Mouse (Mus musculus): ENCODE data around the gene Sephs1. TPM values are rescaled to one million over a fixed set of nuclear protein-coding genes. Genes with fewer than 3 reads are reported as not detected.
A peak's percentile ranks its signal among the peaks of the same experiment; 100 is the strongest.

Sephs1 gene
- 10 to 100 TPM; 78.2 to 79.3 TPM for total RNA-seq (2021)
- long read RNA-seq, experiment 1, full-length matches to known transcripts, result 46 of 62 reads
- long read RNA-seq, experiment 1, partial matches to known transcripts, result 8 of 62 reads
- long read RNA-seq, experiment 1, other reads (novel, unspliced or antisense), result 8 of 62 reads
- long read RNA-seq, experiment 2, full-length matches to known transcripts, result 105 of 135 reads
- long read RNA-seq, experiment 2, partial matches to known transcripts, result 13 of 135 reads
- long read RNA-seq, experiment 2, other reads (novel, unspliced or antisense), result 17 of 135 reads

DNA sequence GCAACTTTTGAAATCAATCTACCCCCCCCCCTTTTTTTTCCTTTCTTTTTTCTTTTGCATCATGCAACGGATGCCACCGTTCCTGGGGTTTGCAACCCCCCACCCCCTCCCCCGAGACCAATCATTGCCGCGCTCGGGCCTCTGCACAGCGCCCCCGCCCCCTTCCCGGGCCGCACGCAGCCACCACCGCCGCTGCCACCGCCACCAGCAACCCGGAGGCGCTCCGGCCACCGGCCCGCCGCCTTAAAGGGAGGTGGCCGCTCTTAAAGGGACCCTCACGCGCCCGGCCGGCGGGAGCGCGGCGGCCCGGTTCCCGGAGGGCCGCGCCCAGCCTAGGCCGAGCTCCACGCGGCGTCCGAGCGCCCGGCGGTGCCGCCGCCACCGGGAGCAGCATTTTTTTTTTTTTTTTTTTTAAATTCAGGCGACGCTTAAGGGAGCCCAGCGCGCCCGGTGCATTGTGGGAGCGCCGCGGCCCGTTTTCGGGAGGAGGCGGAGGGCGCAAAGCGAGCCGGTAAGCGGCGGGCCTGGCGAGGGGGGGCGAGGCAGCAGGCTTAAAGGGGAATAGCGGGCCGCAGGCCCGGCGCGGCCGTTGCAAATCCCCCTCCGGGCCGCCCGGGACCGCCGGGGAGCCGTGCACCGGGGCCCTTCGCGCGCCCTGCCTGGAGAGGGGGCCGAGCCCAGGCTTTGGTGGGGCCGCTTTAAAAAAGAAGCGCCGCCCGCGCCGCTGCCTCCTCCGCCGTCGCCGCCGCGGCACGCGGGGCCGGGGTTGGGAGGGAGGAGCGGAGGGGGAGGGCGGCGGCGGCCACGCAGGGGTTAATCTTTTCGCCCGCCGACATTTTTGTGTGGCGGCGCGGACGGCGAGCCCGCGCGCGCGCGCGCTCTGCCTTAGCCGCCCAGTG is at the start of gene Sephs1:
Gene Sephs1 (plus strand): TSS at position 215 of the 899 bp plus-strand sequence.
- peak; percentile 62 to 67 for DNase-seq (ENCODE audit: low spot score in 2 of 2)

DNA sequence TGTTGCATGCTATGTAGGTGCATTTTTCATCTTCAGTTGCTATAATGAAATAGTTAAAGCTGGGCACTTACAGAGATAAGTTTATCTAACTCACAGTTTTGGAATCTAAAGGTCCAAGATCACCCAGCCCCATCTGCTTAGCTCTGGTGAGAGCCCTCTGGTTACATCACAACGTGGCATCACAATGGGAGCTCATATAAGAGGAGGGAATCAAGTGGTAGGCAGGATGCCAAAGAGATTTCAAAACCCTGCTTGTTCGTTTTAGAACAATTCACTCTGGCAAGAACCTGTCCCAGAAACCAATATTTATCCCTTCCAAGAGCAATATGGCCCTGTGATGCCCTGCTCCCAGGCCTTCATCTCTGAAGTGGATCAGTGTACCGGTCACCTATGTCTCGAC is 49.2 kb upstream of the Sephs1 start:
- no peak for DNase-seq (ENCODE audit: low spot score in 2 of 2)

DNA sequence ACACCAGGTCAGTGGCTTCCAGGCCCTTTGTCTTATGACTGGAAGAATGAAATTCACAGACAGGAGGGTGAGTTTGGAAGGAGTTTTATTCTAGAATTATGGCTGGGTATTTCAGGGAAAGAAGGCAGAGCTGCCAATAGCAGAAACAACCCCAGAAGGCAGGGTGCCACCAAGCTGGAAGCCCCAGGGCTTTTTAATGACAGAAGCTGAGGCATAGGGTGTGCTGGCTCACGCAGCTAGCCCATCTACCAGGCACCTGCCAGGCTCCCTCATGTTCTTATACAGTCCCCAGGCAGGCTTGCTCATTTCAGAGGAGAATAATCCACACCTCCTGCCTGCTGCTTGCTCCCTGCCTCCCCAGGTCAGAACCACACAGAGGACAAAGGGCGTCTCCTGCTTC is 31.9 kb upstream of the Sephs1 start:
- no peak for DNase-seq (ENCODE audit: low spot score in 2 of 2)

DNA sequence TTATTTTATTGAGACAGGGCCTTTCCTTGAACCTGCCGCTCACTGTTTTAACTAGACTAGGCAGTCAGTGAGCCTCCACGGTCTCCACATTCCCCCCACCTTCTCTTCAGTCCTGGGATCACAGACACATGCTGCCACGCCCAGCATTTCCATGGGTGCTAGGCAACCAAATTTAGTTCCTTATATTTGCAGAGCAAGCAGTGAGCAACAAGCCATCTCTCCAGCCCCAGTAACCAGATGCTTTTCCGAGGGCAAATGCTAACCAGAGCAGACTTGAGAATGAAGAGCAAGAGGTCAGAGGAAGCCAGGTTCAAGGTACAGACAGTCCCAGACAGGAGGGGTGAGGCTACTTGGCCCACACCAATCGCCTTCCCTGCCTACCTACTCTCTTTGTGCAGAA is 24.2 kb upstream of the Sephs1 start:
- DNase-seq (ENCODE audit: low spot score in 2 of 2), result no peak

DNA sequence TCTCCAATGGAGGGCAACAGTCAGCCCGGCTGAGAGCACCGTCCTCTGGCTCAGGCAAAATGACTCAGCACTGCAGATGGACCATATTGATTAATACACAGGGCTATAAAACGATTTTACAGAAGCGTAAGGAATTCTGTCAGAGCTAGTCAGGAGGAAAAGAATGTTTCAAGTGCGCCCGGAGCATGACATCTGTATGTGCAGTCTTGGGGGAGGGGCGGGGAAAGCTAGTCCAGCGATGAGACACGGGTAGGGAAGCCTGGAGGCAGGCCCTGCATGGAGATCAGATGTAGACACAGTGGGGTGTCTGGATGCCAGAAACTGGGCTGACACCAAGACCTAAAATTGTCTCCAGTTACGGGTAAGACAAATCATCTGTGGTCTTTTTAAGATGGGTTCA is 23.2 kb upstream of the Sephs1 start:
- no peak for DNase-seq (ENCODE audit: low spot score in 2 of 2)

DNA sequence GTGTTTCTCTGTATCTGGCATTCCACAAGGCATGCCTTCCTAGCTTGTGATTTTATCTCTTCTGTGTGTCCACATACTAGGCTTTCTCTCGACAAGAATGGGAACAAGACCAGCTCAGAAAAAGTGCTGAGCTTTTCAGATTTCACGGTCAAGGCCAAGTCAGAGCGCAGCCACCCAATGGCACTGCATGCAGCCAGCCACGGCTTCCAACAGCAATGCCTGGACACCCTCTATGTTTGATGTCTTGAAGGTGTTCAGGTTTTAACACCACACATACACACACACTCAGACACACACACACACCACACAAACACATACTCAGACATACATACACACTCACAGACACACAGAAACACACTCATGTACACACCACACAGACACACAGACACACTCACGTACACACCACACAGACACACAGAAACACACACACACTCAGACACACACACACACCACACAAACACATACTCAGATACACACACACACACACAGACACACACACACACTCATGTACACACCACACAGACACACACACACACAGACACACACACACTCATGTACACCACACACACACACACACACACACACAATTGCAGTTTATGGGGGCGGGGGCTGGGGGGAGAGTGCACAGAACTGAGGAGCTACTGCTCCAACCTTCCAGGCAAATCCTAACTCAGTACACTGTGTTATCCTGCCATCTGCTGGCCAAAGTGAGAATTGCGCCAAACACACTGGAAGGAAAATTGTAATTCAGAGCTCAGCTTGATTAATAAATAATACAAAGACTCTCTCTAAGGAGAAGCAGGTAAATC is 17.2 kb upstream of the Sephs1 start:
- peak; percentile 59 to 66 for DNase-seq (ENCODE audit: low spot score in 2 of 2)

DNA sequence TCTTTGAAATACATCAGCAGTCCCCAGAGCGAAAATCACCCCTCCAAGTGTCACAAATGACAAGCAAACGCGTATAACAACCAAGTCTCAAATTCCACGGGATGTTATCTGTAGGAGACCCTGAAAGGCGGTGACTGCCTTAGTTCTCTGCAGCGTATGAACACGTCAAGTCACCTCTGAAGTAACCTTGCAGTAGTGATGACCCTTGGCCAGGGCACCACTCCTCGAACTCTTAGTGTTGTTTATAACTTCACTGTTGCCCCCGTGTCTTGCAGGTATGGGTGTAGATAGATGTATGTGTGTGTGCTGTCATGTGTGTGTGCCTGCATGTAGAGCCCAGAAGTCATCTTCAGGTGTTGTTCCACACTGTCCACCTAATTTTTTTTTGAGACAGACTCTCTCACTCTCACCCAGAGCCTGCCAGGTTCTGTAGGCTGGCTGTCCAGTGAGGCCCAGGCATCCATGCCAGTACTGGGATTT is 16.5 kb upstream of the Sephs1 start:
- no peak for DNase-seq (ENCODE audit: low spot score in 2 of 2)

DNA sequence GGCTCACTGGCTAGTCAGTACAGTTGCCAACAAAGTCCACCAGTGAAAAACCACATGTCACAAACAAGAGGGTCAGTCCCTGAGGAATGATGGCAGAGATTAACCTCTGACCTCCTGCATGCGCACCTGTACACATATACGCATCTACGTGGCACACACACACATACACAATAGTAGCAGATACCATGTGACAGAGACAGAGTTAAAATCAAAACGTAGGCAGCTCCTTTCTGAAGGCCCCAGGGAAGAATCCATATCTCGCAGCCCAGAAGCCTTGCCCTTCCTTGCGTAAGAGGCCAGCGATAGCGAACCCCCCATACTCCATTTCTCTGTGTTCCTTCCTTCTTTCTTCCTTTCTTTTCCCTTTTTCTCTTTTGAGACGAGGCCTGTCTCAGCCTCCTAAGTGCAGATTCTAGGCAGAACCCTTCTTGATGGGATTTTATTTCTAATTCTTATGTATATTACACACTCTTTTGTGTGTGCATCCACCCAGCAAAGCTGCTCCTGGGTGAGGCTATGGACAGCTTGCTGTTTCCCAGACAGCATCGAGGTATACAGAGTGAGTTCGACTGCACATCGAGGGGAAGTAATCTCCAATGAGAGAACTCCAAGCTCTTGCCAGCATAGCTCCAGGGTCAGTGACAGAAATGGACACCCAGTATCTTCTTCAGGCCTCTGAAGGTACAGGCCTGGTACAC is 13.2 kb upstream of the Sephs1 start:
- DNase-seq (ENCODE audit: low spot score in 2 of 2), result no peak

DNA sequence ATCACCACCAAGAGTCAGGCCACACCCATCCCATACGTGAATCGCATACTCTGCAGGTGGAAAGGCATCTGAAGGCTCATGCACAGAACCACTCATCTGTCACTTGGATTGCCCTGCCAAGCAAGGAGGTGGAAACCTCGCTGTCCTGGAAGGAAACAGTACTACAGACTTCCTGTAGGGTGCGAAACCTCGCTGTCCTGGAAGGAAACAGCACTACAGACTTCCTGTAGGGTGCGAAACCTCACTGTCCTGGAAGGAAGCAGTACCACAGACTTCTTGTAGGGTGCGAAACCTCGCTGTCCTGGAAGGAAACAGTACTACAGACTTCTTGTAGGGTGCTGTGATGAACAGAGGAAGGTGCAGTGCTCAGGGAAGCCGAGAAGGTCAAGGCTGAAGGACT is 8.6 kb upstream of the Sephs1 start:
- no peak for DNase-seq (ENCODE audit: low spot score in 2 of 2)

DNA sequence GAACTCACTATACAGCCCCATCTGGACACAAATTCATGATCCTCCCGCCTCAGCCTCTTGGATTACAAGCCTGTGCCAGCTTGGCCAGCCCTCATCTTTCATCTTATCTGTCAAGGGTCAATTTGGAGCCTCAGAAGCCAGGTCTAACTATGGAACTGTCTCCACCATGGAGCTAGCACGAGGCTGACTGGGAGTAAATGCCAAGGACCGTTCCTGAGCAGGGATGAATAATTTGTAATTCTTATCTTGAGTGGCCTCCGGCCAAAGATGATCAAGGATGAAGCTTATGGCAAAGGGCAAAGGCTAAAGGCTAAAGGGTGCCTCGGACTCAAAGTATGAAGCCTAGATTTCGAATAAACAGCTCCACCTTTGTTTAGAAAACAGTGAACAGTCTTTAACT is 8.0 kb upstream of the Sephs1 start:
- no peak for DNase-seq (ENCODE audit: low spot score in 2 of 2)

DNA sequence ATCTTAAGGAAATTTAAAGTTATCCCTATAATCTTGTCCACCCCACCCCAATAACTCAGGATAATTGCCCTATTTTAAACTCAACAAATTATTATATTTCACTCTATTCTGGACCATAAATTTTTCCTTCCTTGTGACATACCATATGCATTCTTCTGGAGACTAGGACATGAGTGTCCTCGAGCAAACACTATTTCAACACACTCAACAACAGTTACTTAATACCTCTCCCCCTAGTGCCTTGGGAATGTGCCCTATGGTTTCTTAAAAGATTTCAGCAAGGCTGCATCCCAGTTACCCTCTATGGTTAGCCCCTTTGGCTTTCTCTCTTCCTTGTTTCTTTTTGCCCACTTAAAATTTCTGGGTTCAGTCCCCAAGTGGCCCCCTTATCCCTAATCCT is 6.3 kb upstream of the Sephs1 start:
- no peak for DNase-seq (ENCODE audit: low spot score in 2 of 2)

DNA sequence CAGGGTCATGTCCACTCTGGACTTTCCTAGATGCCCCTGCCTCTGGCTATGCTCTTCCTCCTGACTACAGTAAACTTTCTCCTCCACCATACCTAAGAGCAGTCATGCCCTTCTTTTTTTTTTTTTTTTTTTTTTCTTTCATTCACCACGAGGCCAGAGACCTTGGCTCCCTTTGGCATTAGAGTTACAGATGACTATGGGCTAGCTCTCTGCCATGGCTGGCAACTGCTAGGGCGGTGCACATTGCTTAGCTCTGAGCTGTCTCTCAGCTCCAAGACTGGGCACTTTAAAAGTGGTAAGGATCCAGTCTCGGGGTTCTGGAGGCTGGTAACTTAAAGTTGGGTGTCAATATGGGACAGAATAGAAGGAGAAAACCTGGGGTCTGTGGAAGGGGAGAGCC is 5.2 kb upstream of the Sephs1 start:
- DNase-seq (ENCODE audit: low spot score in 2 of 2), result no peak

DNA sequence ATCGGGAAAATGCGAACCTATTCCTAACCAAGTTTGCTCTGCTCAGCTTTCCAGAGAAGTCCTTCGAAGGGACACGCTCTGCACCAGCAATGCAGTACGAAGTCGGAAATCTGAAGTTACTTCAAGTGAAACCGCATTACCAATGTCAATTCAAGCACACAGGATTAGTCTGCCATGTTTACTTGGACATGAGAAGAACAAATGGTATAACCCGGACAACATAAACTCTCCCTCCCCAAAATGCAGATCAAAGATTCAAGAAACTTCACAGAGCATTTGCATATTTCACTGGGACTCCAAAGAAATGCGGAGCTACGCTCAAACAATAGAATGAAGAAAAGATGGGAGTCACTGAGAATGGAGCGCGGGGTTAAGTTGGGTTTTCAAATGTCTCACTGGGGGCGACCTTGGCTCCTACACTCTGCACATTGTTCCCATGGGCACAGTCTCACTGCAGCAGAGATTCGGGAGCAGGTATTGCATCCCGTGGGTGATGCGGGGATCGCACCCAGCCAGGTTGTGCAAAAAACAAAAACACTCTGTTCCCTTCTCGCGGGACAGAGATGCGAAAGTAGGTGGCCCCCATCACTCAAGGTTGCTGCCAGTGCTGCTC is 521 bp upstream of the Sephs1 start:
- DNase-seq (ENCODE audit: low spot score in 2 of 2), result peak in 1 of 2 experiments; percentile 20

DNA sequence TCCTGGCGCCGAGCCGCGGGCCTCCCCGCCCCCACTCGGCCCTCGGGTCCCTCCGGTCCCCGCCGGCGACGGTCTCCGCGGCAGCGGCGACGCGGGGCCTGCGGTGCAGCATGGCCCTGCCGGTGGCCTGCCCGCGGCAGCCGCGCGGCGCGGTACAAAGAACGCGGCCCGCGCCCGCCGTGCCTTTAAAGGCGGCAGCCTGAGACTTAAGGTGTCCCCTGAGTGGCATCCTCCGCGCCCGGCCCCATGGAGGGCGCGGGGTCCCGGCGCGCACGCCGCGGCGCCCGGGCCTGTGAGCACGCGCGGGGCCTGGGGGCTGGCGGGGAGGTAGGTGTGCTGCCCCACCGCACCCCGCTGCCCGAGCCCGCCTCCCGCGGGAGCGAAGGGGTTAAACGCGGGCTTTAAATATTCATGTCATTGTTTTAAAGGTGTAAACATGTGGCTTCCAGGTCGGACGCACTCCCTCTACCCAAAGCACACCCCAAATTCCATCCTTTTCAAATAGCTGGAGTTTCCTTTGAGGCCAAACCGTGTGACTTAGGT is 956 bp downstream of the Sephs1 start:
- peak; percentile 22 to 34 for DNase-seq (ENCODE audit: low spot score in 2 of 2)

DNA sequence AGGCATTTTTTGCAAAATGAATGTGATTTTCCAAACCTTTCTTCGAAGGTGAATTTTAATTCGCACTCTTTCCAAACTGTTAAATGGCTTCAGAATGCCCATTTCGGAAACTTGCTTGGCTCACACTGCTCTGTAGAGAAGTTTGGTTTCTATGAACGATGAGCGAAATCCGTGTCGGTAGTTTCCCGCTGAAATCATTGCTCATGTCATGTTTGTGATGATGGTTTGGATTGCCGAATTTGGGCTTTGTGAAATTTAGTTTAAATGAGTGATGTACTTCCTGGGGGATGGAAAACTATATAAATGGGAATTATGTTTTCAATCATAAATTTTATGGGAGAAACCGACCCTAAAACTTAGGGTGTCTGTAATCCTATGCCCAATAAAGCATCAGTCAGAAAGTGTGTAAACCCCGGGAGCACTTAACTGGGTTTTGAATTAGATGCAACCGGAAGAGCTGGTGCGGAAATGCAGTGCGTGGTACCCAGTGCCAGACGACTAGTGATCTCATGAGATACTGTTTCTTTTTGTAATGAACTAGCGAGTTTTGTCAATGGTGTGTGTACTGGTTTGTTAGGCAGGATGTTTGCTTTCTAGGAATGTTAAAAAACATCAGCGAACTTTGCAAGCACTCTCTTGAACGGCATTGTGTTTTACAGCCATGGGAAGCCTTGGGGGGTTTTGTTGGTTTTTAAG is 1.8 kb downstream of the Sephs1 start:
- DNase-seq (ENCODE audit: low spot score in 2 of 2), result no peak

DNA sequence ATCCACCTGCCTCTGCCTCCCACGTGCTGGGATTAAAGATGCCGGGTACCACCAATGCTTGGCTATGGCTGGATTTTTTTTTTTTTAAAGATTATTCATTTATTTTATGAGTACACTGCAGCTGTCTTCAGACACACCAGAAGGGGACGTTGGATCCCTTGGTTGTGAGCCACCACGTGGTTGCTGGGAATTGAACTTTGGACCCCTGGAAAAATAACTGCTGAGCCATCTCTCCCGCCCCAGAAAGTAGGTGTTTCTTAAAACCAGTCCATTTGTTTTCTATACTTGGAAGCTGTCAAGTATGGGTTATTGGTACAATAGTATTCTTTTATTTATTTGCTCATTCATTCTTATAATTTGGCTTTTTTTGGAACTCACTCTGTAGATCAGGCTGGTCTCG is 5.5 kb downstream of the Sephs1 start:
- no peak for DNase-seq (ENCODE audit: low spot score in 2 of 2)

DNA sequence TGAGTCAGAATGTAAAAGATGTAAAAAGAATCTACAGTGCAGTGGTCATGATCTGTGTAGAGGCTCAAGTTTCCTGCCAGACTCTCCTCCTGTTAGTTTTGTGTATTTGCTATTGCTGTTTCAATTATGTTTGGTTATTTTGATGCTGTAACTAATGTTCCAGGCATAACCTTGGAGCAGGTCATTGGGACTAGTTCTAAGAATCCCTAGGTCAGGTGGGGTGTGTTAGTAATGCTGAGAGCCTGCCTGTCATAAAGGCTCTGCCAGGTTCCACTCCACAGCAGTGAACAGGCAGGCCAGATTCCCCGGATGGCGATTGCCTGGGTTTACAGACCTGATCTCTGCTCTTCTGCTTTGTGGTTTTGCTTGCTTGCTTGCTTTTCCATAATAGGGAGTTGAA is 14.2 kb downstream of the Sephs1 start:
- DNase-seq (ENCODE audit: low spot score in 2 of 2), result no peak

DNA sequence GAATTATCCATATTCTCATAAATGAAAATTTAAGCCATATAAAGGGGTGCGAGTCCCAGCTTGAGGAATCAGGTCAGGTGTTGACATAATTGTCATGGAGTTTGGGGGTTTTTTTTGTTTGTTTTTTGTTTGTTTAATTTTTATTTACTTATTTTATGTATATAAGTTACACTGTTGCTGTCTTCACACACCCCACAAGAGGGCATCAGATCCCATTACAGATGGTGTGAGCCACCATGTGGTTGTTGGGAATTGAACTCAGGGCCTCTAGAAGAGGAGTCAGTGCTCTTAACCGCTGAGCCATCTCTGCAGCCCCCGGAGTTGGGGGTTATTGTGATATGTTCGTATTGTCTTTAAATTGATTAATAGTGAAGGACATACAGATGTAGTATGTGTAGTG is 15.6 kb downstream of the Sephs1 start:
- no peak for DNase-seq (ENCODE audit: low spot score in 2 of 2)

DNA sequence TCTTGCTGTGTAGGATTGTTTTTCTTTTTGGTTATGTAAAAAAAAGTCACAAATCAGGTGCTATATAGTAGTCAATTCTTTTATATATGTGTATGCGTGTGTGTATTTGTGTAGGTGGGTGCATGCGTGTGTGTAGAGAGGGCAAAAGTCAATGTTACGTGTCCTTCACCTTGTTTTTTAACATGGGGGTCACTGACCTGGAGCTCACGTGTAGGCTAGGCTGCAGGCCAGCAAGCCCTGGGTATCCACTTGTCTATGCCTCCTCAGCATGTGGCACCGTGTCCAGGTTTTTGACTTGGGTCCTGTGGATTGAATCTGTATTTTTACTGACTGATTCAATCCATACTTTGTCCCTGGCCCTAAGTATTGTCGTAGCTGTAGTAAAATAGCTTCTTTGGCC is 19.3 kb downstream of the Sephs1 start:
- no peak for DNase-seq (ENCODE audit: low spot score in 2 of 2)

DNA sequence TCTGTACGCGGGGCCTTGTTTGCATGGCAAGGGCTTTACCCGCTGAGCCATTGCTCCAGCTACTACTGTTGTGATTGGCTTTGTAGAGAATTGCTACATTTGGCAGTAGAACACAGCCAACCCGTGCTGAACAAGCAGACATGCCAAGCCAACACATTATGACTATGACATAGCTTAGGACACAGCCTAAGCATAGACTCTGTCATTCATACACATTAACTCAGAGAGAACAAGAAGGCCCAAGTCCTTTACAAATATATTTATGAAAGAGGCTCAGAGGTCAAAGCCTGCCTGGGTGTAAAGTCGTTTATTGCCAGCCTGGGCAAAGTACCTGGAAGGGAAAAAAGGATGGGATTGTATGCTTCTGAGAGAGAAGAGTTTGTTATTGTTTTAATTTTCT is 21.0 kb downstream of the Sephs1 start:
- DNase-seq (ENCODE audit: low spot score in 2 of 2), result no peak

Measured in adrenal gland, postnatal 4 days (tissue).